Mouse (Mus musculus): ENCODE measurements around the gene Senp3. TPM values are rescaled to one million over a fixed set of nuclear protein-coding genes. Genes with fewer than 3 reads are reported as not detected.
"Not testable (repeated sequence)": the region's sequence is repeated elsewhere in the genome, so short reads cannot be mapped to it uniquely, and the experiment has no call there.

The Senp3 gene
- total RNA-seq, 2 experiments from 2014 or later = 19.1 to 23.5 TPM

GRCm38 (mm10) chr11:69704613-69705010 lies 22.7 kb upstream of the Senp3 start:
- DNase-seq = no peak

DNA sequence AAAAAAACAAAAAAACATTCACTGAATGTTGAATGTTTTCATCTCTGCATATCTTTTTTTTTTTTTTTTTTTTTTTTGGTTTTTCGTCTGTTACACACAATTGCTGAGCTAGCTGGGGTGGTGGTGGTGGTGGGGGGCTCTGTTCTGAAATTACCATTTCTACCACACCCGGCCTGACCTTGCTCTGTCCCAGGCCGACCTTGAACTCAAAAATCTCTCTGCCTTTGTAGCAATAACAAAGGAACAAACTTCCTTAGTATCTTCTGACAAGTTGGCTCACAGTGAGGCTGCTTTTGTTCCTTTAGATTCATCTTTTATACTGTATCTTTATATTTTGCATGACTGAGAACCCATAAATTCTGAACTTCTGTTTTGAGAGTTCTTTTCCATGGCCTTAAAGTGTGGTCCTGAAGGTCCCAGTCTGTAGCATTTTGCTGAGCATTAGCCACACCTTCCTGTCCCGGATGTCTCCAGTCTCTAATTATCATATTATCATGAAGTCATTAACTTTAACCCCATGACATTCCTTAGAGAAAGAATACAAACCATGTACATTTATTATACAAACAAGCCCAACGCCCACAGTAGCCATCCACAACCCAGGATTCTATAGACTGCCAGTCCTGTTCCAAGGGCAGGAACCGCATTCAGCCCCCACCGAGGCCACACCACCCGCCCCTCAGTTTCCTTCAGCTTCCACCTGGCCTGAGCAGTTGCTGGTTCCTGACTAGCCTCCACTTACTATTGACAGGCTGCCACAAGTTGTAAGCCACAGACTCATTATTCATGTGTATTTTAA lies 22.1 kb upstream of the Senp3 start:
- no peak for DNase-seq

GRCm38 (mm10) chr11:69703381-69703780 lies 21.5 kb upstream of the Senp3 start:
- DNase-seq = not testable (repeated sequence)

- DNase-seq = not testable (repeated sequence)
Observed at GRCm38 (mm10) chr11:69702886-69703285, 21.0 kb upstream of the Senp3 start.

GRCm38 (mm10) chr11:69699595-69699994 lies 17.7 kb upstream of the Senp3 start:
- no peak for DNase-seq

GRCm38 (mm10) chr11:69698574-69698973 lies 16.7 kb upstream of the Senp3 start:
- no peak for DNase-seq

- DNase-seq = no peak
Observed at GRCm38 (mm10) chr11:69697396-69697795, 15.5 kb upstream of the Senp3 start.

DNA sequence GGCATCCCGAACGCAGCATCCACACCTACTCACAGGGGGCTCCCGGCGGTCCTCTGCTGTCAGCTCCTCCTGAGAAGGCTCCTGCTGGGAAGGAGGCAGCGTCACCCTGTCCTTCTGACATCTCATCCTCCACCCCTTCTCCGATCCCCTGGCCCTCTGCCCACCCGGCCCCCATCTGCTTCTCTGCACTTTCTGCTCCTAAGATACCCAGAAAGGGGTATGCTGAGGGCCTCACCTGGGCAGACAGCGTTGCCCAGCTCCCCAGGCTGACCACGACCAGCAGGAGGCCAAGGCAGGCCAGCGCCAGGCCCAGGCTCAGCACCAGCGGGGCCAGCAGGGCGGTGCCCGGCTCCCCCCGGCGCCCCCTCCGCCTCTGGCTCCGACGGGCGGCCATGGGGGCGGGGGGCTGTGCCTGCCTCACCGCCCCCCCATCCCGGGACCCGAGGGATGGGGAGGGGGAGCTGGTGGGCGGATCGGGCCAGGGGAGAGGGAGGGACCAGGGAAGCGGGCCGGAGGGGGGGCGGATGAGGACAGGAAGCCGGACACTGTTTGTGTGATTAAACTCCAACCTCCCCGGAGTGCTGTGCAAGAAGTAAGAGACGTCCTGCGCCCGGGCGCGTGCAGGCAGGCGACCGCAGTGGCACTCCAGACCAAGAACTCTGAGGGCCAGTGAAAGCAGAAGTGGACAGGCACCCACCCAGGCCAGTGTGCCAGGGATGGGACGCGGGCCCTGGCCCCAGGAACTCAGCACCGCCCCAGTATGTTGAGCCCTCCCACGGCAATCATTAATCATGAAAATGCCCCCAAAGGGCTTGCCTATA lies 13.7 kb upstream of the Senp3 start, which contains the start of the genes Tnfsf12 and Tnfsfm13:
TSS of gene Tnfsf12 (minus strand) at position 489 of the 821 bp plus-strand sequence.
TSS of gene Tnfsfm13 (minus strand) at position 738 of the 821 bp plus-strand sequence.
- DNase-seq = peak; percentile 81

GRCm38 (mm10) chr11:69695046-69695360 lies 13.1 kb upstream of the Senp3 start:
- no peak for DNase-seq

DNA sequence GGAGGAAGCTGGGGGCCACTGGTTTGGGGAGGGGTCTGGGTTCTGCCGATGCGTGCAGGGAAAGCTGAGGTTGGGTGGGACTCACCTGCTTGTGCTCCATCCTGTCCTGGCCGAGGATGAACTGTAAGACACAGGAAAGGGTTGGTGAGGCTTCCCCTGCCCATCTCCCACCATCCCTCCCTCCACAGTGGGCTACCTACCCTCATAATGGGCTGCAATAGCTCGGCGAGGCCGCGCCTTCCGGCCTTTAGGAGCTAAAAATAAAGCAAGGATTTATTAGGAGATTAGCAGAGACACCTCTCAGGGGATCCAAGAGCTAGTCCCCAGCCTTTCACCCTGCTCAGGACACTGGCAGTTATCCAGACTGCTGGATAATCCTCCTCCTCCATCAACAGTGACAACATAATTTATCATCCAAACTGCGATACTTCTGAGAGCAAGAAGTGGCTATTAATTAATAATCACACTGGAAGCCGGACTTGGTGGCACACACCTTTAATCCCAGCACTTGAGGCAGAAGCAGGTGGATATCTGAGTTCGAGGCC lies 11.6 kb upstream of the Senp3 start:
- no peak for DNase-seq

DNA sequence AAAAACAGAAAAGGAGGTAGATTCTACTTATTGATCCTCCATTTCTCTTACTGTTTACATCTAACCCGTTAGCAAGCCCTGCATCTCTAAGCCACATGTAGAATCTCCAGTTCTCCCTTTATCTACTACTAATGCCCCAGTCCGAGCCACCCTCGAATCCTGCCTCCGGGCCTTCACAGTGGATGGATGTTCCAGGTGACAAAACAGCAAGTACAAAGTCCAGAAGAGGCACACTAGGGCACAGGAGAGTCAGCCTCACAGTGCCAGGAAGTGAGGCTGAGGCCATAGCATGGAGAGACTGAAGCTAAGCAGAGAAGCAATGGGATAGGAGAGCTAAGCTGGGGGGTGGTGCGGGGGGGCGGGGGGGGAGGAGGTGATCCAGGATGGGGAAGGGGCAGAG lies 11.0 kb upstream of the Senp3 start:
- DNase-seq = no peak

- DNase-seq = no peak
Observed at GRCm38 (mm10) chr11:69692196-69692811, 10.4 kb upstream of the Senp3 start.

DNA sequence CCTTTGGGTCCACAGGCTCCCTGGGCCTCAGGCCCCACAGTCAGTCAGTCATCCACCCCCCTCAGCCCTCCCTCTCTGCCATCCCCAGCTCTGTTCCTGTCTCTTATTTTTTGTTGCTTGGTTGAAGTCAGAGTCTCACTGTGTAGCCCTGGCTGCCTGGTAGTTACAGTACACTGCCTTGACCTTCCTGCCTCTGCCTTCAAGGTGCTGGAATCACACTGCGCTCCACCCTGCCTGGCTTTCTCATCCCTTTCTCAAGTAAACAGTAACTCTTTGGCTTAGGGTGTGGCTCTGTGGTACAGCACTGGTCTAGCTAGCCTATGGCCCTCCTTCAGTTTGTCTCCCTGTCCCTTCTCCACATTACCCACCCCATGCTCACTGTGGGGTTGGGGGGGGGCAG lies 8.0 kb upstream of the Senp3 start:
- no peak for DNase-seq

GRCm38 (mm10) chr11:69687061-69687460 lies 5.2 kb upstream of the Senp3 start:
- no peak for DNase-seq

DNA sequence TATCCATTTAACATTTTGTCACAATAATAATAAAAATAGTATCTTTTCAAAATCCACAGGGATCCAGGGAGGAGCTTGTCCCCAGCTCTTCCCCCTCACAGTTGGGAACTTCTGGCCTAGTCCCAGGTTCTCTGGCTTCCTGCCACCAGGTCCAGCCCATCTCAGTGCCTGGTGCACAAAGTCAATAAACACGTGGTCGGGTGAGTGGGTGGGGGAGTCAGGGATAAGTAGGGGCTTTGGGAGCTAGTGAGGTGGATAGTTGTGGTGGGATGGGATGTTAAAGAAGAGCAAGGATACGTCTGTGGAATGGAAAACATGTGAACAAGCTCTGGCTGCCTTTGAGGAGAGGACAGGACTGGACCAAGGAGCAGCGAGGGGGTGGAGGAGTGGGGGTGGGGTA lies 4.5 kb upstream of the Senp3 start:
- DNase-seq = peak; percentile 83

- peak; percentile 86 for DNase-seq
Observed at GRCm38 (mm10) chr11:69685526-69686148, 3.8 kb upstream of the Senp3 start, which contains the start of gene Tnfsf13. Tnfsf13 (minus strand) TSS chr11:69685784.

DNA sequence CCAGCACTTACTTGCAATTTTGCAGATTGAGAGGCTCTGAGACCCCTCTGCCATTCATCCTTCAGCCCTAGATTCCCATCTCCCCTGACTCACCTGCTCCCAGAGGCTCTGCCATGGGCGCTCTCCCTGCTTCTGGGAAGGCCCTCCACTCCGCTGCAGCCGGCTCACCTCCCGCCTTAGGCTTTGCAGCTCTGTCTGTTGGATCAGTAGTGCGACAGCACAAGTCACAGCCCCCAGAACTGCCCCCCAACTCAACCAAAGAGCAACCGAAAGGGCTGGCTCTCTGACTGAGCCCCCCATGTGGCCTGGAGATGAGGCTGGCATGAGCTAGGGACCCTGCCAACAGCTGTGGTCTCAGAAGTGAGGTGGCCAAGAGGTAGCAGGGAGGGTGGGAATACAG lies 3.1 kb upstream of the Senp3 start:
- DNase-seq = no peak

GRCm38 (mm10) chr11:69684128-69684745 lies 2.4 kb upstream of the Senp3 start:
- no peak for DNase-seq

- DNase-seq = no peak
Observed at GRCm38 (mm10) chr11:69683576-69683975, 1.7 kb upstream of the Senp3 start.

- DNase-seq = peak; percentile 78
Observed at GRCm38 (mm10) chr11:69682840-69683533, 1.1 kb upstream of the Senp3 start.

Measured in gastrocnemius, postnatal 25 days (tissue).